Mouse (Mus musculus) cerebellum, adult 2 months (tissue): ENCODE results near the gene Zbtb16. TPM values are rescaled to one million over a fixed set of nuclear protein-coding genes. Genes with fewer than 3 reads are reported as not detected.

Source experiments
- DNase-seq, 2 experiments: peaks; one replicate each; pipeline ENCODE4 v3.0.0; 2021
- H3K27ac ChIP-seq: fragments of 200-500 bp; 2 replicates; pipeline ENCODE4 v1.5.1; 2012; ENCODE audit warnings: low read length, control low read depth, inconsistent platforms; ENCODE audit not compliant: insufficient read depth
- H3K27me3 ChIP-seq: fragments of 200-500 bp; 2 replicates; pipeline ENCODE4 v1.6.1; 2012; ENCODE audit warnings: inconsistent platforms, mild to moderate bottlenecking, low read length, moderate library complexity; ENCODE audit not compliant: control insufficient read depth, insufficient read depth
- H3K4me1 ChIP-seq: fragments of 200-500 bp; 2 replicates; pipeline ENCODE4 v1.6.1; 2011; ENCODE audit warnings: low read length; ENCODE audit not compliant: control insufficient read depth, insufficient read depth
- H3K4me3 ChIP-seq: fragments of 200-500 bp; replicated peaks from 2 replicates; pipeline ENCODE3; 2011; ENCODE audit warnings: mild to moderate bottlenecking, low read depth, low read length, control low read depth; ENCODE audit not compliant: insufficient read depth
- CTCF ChIP-seq: fragments of 200-500 bp; IDR thresholded peaks from 2 replicates; pipeline ENCODE4 v1.5.1; 2011; ENCODE audit warnings: low read depth, mild to moderate bottlenecking, control low read depth, low read length, moderate library complexity, borderline replicate concordance; ENCODE audit not compliant: insufficient read depth
- POLR2A ChIP-seq: fragments of 200-500 bp; IDR thresholded peaks from 2 replicates; pipeline ENCODE4 v1.6.1; 2011; ENCODE audit warnings: low read length, control low read depth, borderline replicate concordance; ENCODE audit not compliant: insufficient read depth
- WGBS: fragments of 180-500 bp; shearing (Covaris S2); methylation state at CpG from one replicate; pipeline ENCODE4 v1.1.7; 2018; 5-methylcytosine and 5-hydroxymethylcytosine counted together
- polyA plus RNA-seq: library from polyadenylated mRNA; depleted of rRNA; stranded (reverse); fragments of >200 nt; gene quantifications from 2 replicates; pipeline ENCODE4 v1.2.3, GENCODE M21; 2012

The Zbtb16 gene
- polyA plus RNA-seq, 1 experiment = 5.0 TPM

GRCm38 (mm10) chr9:48817907-48818306 lies 18.1 kb downstream of the Zbtb16 start:
- Histone ChIP-seq H3K27ac (no peak overlapping the region), H3K4me1 (no peaks in the 10 kb centered on the region; the same call in 1 of the 2 replicates), H3K4me3 (no peak overlapping the region), H3K27me3 (no peaks in the 10 kb centered on the region)
- WGBS = 85% methylated on average over 4 of the region's 4 CpGs
- DNase-seq = no peak
- TF ChIP-seq POLR2A (no peak), CTCF (no peak)

GRCm38 (mm10) chr9:48817399-48817793 lies 18.6 kb downstream of the Zbtb16 start:
- no peaks in the 10 kb centered on the region; the same call in 1 of the 2 replicates for H3K4me1 ChIP-seq
- peak in 1 of 2 experiments; percentile 19 for DNase-seq
- H3K4me3 ChIP-seq = no peak overlapping the region
- no peak overlapping the region for H3K27ac ChIP-seq
- H3K27me3 ChIP-seq = no peaks in the 10 kb centered on the region
- 80% methylated on average over 7 of the region's 7 CpGs for WGBS
- TF ChIP-seq CTCF (no peak), POLR2A (no peak)

GRCm38 (mm10) chr9:48816678-48817398 lies 19.2 kb downstream of the Zbtb16 start:
- Histone ChIP-seq H3K4me1 (no peaks in the 10 kb centered on the region; the same call in 1 of the 2 replicates), H3K27me3 (no peaks in the 10 kb centered on the region), H3K4me3 (no peak overlapping the region), H3K27ac (no peak overlapping the region)
- TF ChIP-seq CTCF (no peak), POLR2A (no peak)
- WGBS = 69% methylated on average over 10 of the region's 10 CpGs
- no peak for DNase-seq

DNA sequence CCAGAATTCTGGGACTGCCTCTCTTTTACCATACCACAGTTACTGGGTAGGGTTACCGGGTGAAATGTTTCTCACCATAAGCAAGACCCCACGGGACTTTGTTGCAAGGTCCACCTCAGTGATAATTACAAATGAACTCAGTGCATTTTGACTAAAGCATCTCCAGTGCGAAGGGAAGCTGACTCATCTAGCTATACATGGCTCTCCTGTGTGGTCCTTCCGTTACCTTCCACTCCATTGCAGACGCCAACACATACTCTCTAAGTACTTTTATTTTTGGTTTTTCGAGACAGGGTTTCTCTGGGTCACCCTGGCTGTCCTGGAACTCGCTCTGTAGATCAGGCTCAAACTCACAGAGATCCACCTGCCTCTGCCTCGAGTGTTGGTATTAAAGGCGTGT lies 19.9 kb downstream of the Zbtb16 start:
- Histone ChIP-seq H3K27ac (no peak overlapping the region), H3K4me1 (no peaks in the 10 kb centered on the region; the same call in 1 of the 2 replicates), H3K4me3 (no peak overlapping the region), H3K27me3 (no peaks in the 10 kb centered on the region)
- WGBS = 98% methylated on average over 9 of the region's 9 CpGs
- DNase-seq = no peak
- TF ChIP-seq POLR2A (no peak), CTCF (no peak)

DNA sequence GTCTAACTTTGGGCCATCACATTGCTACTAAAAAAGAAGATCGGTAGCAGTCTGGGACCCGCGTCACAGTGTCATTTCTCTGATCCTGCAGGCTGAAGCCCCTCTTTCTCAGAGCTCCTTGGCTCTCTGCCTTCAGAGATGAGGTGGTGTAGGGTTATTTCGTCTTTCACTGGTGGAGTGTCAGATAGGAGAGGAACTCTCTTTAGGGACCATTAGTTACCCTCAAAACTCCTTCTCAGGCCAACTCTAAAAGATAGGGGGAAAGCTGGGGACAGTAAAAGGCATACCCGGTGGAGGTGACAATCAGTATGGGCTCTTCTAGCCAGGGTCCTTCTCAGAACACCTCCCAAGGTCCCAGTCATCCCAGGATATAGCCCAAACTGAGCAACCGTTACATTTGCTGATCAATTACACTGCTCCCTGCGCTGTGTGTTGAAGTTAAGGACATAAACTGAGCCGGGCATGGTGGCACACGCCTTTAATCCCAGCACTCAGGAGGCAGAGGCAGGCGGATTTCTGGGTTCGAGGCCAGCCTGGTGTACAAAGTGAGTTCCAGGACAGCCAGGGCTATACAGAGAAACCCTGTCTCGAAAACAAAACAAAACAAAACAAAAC lies 21.0 kb downstream of the Zbtb16 start:
- DNase-seq = no peak
- H3K27me3 ChIP-seq = no peaks in the 10 kb centered on the region
- H3K4me1 ChIP-seq = no peaks in the 10 kb centered on the region; the same call in 1 of the 2 replicates
- TF ChIP-seq CTCF (no peak), POLR2A (no peak)
- H3K4me3 ChIP-seq = no peak overlapping the region
- no peak overlapping the region for H3K27ac ChIP-seq
- WGBS = 84% methylated on average over 12 of the region's 12 CpGs

DNA sequence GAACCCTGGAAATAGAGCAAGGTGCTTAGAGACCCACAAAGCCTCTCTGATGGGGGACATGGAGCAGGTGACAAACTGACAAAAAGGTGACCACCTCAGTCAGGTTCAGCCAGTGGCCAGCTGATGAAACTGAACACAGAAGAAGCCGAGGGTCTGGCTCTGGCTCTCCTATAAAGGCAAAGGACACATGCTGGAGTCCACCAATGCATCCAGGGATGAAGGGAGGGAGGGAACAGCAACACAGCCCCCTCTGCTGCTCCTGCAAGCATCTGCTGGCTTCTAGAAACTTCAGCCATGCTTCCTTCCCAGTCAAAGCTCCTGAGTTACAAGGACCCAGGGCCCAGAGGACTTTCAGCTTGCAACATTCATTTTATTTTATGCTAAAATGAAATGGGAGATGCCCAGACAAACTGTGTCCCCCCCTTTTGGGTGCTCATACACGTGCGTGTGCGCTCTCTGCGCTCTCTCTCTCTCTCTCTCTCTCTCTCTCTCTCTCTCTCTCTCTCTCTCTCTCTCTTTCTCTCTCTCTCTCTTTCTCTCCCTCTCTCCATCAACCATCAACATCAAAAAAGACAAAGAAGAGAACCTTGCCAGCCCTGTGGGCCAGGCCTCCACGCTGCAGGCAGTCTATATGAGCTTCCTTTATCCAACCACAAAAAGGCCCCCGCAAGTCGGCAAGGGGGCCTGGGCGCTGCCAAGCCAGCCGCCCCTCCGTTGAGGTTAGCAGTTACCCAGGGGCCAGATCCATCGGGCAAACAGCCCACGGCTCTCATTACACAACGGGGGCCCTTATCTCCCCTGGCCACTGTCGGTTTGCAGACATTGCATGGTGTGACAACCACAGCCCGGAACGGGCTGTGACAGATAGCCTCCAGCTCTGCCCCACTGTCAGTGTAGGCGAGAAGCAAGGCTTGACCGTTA lies 21.8 kb downstream of the Zbtb16 start:
- WGBS = 41% methylated on average over 19 of the region's 19 CpGs
- no peak overlapping the region for H3K4me3 ChIP-seq
- no peaks in the 10 kb centered on the region; the same call in 1 of the 2 replicates for H3K4me1 ChIP-seq
- no peaks in the 10 kb centered on the region for H3K27me3 ChIP-seq
- DNase-seq = no peak
- TF ChIP-seq CTCF = no peak
- no peak for TF ChIP-seq POLR2A
- H3K27ac ChIP-seq = no peak overlapping the region

- Histone ChIP-seq H3K4me1 (no peaks in the 10 kb centered on the region; the same call in 1 of the 2 replicates), H3K27me3 (no peaks in the 10 kb centered on the region), H3K4me3 (no peak overlapping the region), H3K27ac (no peak overlapping the region)
- TF ChIP-seq CTCF (no peak), POLR2A (no peak)
- WGBS = 96% methylated on average over 6 of the region's 6 CpGs
- no peak for DNase-seq
These were observed 23.7 kb downstream of the Zbtb16 start for GRCm38 (mm10) chr9:48812352-48812751.

- DNase-seq = no peak
- Histone ChIP-seq H3K4me1 (no peaks in the 10 kb centered on the region), H3K4me3 (no peak overlapping the region), H3K27me3 (no peaks in the 10 kb centered on the region), H3K27ac (no peak overlapping the region)
- WGBS = 87% methylated on average over 6 of the region's 6 CpGs
- no peak for TF ChIP-seq CTCF
- no peak for TF ChIP-seq POLR2A
These were observed 29.4 kb downstream of the Zbtb16 start for GRCm38 (mm10) chr9:48806591-48806990.
